Mouse (Mus musculus): ENCODE results near the gene Osbpl11.

DNA sequence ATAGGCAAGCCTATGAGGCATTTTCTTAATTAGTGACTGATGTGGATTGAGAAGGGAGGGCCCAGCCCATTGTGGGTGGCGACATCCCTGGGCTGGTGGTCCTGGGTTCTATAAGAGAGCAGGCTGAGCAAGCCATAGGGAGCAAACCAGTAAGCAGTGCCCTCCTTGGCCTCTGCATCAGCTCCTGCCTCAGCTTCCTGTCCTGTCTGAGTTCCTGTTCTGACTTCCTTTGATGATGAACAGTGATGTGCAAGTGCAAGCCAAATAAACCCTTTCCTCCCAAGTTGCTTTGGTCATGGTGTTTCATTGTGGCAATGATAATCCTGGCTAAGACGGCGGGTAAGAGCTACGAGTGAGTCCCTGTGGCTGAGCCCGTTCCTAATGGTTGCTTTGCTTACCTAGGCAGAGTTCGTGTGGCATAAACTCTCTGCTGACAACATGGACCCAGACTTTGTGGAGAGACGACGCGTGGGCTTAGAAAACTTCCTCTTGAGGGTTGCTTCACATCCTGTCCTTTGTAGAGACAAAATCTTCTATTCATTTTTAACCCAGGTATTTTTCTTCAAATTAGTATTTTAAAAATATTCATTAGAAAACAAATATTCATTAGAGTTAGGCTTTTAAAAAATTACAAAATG is 82.9 kb downstream of the Osbpl11 start:
- TF ChIP-seq POLR2A (IDR thresholded peaks at IDR 0.05; ENCODE audit: extremely low read depth, insufficient read depth, low read length), result no peak
- TF ChIP-seq CTCF (IDR thresholded peaks at IDR 0.05; ENCODE audit: low read depth, low read length), result no peak
